Mouse (Mus musculus): ENCODE measurements at regions not wholly inside any gene's neighbourhood (a gene's known extent, or its start where the extent isn't known, plus 50 kb on each side); places are given as distances from the start of the nearest gene placed in this dataset.
"Not testable (repeated sequence)": the region's sequence is repeated elsewhere in the genome, so short reads cannot be mapped to it uniquely, and the experiment has no call there.

- no peak for ATAC-seq
Observed at GRCm38 (mm10) chr16:29745486-29745885, 166.4 kb downstream of the Opa1 start.

DNA sequence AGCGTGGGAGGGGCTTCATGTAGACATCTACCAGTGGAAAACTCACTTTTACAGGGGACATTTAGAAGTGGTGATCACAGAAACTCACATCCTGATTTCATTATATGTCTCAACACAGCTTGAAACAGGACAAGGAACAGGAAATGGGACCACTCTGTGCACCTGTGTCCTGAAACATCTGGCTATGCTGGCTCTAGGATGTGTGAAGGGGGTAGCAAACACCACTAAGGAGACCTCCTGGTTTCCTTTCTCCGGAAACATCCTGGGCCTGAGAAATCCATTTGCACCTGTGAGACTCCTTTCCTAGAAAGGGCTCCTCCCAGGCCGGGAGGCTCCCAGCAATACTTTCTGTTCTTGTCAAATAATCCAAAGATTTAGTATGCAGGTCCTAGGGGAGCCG is 167.1 kb downstream of the Opa1 start:
- ATAC-seq, result no peak

DNA sequence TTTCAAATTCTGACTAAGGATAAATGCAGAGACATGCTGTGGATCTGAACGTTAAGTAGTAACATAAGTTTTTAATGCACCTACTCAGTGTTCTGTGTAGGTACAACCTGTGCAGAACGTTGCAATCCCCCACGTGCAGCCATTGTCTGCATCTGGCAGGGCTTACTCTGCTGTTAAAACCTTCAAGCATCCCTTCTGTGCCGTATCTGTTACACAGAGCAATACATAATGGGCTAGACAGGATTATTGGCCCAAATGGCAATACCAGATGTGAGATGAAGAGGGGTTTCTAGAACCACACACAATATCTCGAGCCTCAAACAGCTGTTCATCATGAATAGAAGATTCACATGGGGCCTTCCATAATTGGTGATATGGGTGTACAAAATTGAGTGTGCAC is 170.0 kb downstream of the Opa1 start:
- ATAC-seq, result no peak

DNA sequence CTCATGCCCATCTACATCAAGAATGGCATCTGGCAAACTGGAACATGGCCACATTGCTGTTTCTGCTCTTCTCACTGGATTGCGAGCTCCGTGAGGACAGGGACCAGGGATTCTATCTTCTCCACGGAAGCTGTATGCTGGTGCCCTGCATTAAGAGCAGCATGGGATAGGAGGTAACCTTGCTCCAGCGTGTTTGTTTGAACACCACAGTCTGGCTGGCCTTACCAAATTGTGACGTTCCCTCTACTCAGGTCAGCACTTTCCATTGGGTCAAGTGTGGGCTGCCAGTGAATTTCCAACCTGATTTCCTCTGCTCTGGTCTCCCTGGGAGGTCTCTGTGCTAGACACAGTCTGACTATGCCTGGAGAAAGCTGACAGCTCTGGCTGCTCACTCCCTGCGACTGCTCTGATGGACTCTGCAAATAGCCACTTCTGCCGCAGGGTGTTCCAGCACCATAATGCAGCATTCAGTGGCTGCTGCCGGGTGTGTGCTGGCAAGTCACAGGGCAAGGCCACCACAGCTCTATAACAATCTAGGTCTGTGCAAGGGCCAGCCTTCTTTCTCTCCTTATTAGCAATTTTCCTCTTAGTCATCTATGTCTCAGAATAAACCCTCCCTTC is 175.6 kb downstream of the Opa1 start:
- ATAC-seq, result no peak

- ATAC-seq, result no peak
Observed at GRCm38 (mm10) chr16:29758246-29758645, 179.1 kb downstream of the Opa1 start.

GRCm38 (mm10) chr16:29759416-29759815 is 180.3 kb downstream of the Opa1 start:
- no peak for ATAC-seq

DNA sequence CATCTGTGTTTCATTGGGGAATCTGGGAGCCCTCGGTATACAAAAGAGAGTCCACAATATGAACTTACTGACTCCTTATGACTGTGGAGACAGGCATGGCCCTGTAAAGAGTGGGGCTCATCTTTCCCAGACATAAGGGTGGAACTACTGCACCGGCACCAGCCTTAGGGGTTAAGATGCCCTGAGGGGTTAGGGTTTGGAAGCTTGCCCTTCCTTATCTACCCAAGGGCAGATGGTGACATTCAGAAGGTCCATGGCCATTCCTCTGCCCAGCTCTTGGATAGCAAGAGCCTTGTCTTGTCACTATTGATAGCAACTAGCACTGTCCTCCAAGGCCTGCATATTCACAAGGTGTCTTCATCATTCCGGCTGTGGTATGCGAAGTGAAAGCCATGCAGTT is 181.5 kb downstream of the Opa1 start:
- ATAC-seq, result no peak

GRCm38 (mm10) chr16:29761779-29762277 is 182.7 kb downstream of the Opa1 start:
- no peak for ATAC-seq

GRCm38 (mm10) chr16:29764376-29764775 is 185.2 kb downstream of the Opa1 start:
- no peak for ATAC-seq

GRCm38 (mm10) chr16:29765801-29766200 is 186.7 kb downstream of the Opa1 start:
- ATAC-seq, result not testable (repeated sequence)

DNA sequence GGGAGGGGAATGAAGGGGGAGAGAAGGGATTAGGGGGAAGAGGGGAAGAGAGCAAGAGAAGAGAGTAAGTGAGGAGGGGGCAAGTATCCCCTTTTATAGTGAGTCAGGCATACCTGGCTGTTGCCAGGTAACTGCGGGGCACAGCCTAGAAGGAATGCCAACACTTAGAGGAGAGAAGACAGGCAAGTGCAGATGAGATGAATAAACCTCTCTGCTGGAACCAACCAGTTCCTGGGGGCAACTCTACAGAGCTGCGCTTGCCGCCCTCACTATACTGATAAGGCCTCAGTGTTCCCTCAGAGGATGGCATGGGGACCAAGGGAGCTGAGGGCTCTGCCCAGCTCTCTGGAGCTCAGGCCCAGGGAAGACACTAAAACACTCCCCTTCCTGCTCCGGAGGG is 192.2 kb downstream of the Opa1 start:
- no peak for ATAC-seq

DNA sequence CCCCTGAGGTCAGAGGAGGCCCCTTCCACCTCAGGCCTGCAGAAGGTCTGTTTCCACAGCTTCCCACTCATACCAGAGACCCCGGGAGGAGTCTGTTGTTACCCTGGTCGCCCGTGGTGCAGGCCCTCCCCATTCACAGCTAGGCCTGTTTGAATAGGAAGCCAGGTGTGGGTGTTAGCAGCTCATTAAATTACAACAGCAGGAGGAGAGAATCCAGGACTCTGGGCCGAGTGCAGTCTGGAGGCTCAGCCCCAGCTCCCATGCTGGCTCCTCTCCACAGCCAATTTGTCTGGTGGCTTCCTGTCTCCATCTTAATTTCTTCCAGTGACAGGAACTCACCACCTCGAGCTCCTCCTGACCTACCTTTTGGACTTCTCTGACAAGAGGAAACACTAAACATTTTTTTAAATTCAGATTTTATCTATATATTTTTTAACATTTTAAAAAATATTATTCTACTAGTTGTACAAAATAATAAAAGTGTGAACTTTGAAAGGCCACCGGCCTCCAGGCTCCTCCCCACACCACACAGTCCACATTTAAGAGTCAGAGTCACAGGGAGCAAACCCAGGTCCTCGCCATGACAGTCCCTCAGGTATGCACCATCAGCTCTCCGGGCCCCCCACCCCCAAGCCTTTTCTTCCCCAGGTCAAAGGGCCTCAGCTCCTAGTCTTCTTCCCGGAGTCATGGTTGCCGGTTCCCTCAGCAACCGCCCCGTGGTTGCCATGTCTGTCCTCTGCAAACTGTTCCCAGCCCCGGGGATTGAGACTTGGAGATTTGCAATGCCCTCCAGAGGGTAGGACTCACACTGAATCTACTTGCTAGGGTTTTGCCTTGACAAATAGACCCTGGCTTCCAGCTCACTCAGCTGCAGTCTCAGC is 192.8 kb downstream of the Opa1 start:
- ATAC-seq, result no peak

GRCm38 (mm10) chr16:29772609-29772988 is 193.5 kb downstream of the Opa1 start:
- ATAC-seq, result no peak

DNA sequence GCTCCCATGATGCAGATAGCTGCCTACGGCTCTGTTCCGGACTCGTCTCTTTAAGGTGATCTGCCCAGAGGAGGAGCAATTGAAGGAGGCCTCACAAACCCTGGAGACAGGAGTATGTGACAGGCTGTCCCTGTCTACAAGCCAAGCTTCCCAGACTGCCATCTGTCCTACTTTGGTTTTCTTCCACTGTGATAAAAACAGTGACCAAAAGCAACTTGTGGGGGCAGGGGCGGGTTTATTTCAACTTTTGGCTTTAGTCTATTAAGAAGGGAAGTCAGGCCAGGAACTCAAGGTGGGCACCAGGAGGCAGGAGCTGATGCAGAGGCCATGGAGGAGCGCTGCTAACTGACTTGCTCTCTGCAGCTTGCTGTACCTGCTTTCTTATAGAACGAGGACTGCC is 193.9 kb downstream of the Opa1 start:
- no peak for ATAC-seq

DNA sequence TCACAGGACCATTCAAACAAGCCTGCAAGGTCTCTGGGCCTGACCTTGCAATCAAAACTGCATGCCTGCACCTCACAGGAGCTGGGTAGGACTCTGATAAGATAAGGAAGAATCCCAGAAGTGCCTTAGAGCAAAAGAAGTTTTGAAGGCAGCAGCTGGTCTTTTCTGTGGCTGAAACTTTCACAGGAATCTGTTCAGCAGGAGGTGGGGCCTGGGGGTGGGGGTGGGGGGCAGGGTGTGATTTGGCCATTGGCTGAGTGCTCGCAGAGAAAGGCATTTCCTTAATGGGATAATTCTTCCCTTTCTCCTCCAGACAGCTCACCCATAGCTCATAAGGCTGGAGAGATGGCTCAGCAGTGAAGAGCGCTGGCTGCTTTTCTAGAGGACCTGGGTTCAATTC is 195.8 kb downstream of the Opa1 start:
- ATAC-seq, result no peak

GRCm38 (mm10) chr16:29775879-29776278 is 196.7 kb downstream of the Opa1 start:
- no peak for ATAC-seq

DNA sequence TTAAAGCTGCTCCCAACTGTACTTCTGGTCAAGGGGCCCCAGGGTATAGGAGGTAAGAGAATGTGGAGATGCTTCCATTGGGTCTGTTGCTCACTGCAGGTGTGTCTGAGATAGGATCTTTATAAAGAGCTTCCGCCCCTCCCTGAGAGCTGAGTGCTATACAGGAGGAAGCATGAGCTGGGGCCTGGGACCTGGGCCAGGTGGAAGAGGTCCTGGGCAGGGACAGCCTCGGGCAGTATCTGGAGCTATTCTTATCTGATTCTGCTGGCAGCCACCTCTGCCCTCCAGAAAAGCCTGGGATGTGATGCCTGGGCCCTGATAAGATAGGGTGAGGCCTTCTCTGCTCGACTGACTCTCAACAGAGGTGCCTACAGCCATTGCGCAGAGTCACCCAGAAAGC is 203.3 kb downstream of the Opa1 start:
- no peak for ATAC-seq

DNA sequence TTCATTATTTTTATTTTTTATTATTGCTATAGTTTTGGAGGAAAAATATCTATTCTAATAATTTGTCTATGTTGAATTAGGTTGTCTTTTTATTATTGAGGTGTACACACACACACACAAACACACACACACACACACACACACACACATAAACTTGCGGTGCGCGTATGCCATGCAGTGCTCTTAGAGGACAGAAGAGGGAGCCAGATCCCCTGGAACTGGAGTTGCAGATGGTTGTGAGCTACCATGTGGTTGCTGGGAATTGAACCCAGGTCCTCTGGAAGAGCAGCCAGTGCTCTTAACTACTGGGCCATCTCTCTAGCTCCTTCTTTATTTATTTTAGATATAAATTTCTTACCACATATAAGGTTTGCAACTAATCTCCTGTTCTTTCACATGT is 206.0 kb downstream of the Opa1 start:
- ATAC-seq, result no peak

GRCm38 (mm10) chr16:29786540-29786939 is 207.4 kb downstream of the Opa1 start:
- ATAC-seq, result no peak

DNA sequence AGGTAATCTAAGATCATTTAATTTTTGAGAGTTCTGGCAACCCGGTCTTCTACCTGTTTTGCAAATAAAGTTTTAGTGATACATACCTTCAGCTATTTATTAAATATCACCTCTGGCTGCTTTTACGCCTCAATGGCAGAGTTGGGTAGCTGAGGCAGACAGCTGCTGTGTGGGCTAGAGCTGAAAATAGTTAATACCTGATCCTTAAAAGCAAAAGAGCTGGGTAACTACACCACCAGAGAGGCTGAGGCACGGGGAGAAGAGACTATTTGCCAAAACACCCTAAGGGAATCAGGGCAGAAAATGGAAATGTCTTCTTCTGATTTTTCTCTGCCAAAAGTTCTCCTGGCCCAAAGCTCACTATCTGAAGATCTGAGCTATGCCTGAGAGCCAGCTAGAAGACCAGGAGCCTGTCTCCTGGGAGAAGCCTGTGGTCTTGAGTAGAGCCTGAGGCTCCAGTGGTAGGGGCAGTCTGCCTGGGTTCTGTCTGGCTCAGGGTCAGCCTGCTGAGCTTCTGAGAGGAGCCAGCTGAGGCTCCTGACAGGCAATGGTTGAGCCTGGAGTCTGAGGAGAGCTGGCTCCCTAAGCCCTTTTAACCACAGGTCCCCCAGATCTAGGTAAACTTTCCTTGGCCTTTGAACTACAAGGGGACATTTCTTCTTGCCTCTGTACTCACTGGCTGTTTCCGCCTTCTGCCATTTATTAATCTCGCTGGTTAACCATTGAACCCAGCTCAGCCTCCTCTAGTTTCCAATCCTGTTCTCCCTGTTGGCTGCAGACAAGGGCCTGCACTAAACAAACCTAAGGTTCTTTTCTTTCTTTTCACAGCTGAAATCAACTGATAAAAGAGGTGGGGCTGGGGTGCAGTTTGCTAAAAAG is 208.7 kb downstream of the Opa1 start:
- no peak for ATAC-seq

DNA sequence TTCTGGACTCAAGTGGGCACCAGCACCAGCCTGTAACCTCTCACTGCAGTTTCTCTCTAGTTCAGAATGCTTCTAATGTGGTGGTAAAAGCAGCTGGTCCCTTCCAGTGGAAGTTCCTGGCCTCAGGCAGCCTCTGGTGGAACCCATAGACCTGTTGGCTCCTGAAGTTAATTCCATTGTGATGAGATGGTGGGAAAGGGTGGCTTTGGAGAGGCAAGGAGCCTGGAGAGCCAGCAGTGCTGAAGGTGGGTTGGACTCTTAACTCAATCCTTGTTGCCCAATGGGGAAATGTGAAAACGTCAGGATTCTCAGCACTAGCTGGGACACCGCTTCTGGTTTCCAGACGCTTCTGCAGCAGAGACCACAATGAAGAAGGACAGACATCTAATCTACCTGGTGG is 210.9 kb downstream of the Opa1 start:
- ATAC-seq, result no peak

DNA sequence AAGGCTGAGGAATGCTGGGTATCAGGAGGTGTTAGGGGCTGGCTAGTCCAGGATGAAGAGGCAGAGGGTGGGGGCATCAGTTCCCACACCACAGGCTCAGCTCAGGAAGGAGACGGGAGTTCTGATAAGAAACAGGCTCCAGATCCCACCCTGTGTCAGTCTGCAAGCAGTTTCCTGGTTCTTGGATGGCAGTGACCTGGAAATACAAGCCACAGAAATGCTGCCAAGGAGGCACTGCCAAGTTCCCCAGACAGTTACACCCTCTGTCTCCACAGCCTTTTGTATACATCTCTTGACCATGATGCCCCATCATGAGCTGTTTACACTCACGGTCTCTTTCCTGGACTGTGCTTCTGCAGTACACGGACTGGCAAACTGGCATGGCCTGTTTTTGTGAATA is 220.1 kb downstream of the Opa1 start:
- ATAC-seq, result no peak

DNA sequence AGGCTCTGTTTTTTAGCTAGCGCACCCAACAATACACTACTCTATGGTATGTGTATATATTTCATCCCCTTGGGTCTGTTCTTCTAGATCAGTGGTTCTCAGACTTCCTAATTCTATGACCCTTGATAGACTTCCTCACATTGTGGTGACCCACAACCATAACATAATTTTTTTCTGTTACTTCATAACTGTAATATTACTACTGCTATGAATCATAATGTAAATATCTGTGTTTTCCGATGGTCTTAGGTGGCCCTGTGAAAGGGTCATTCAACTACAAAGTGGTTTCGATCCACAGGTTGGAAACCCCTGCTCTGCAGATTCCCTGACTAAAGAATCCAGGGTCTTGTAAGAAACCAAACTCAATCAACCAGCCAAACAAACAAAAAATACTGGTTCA is 220.8 kb downstream of the Opa1 start:
- ATAC-seq, result no peak
